Mouse (Mus musculus) hindbrain, postnatal 0 days (tissue): ENCODE data around the gene Tead2. TPM values are rescaled to one million over a fixed set of nuclear protein-coding genes. Genes with fewer than 3 reads are reported as not detected.
A peak's percentile ranks its signal among the peaks of the same experiment; 100 is the strongest.
"Not testable (repeated sequence)": the region's sequence is repeated elsewhere in the genome, so short reads cannot be mapped to it uniquely, and the experiment has no call there.

Source experiments
- ATAC-seq: fragments of 200-750 bp; cut with Nextera tagmentation; 2 replicates; pipeline ENCODE4 v1.8.0; 2017; ENCODE audit warnings: mild to moderate bottlenecking, moderate TSS enrichment, moderate library complexity
- DNase-seq: peaks from one replicate; pipeline ENCODE4 v3.0.0-alpha.2; 2015; ENCODE audit warnings: low spot score
- H3K27ac ChIP-seq: fragments of 300-500 bp; sonication (generic); 2 replicates; pipeline ENCODE4 v1.5.1; 2014; ENCODE audit warnings: mild to moderate bottlenecking
- H3K27me3 ChIP-seq: fragments of 300-500 bp; sonication (generic); 2 replicates; pipeline ENCODE4 v1.6.1; 2014; ENCODE audit warnings: low read length, mixed read lengths; ENCODE audit not compliant: insufficient read depth
- H3K36me3 ChIP-seq: fragments of 300-500 bp; sonication (generic); 2 replicates; pipeline ENCODE4 v1.6.1; 2014; ENCODE audit warnings: low read length, mixed read lengths; ENCODE audit not compliant: insufficient read depth
- H3K4me1 ChIP-seq: fragments of 300-500 bp; sonication (generic); 2 replicates; pipeline ENCODE4 v1.6.1; 2014; ENCODE audit warnings: antibody characterized with exemption, low read length, mixed read lengths; ENCODE audit not compliant: insufficient read depth
- H3K4me2 ChIP-seq: fragments of 300-500 bp; sonication (generic); 2 replicates; pipeline ENCODE4 v1.6.1; 2014; ENCODE audit warnings: low read depth, mild to moderate bottlenecking, low read length, moderate library complexity, mixed read lengths
- H3K4me3 ChIP-seq: fragments of 300-500 bp; sonication (generic); 2 replicates; pipeline ENCODE4 v1.5.1; 2014; ENCODE audit warnings: low read length
- H3K9ac ChIP-seq: fragments of 300-500 bp; sonication (generic); replicated peaks from 2 replicates; pipeline ENCODE4 v1.6.1; 2014; ENCODE audit warnings: mild to moderate bottlenecking, low read length, moderate library complexity, mixed read lengths
- H3K9me3 ChIP-seq: fragments of 300-500 bp; sonication (generic); 2 replicates; pipeline ENCODE4 v1.6.1; 2016; ENCODE audit warnings: low read length, mixed read lengths
- CTCF ChIP-seq: IDR thresholded peaks from 2 replicates; pipeline ENCODE4 v1.5.1; 2016; ENCODE audit warnings: antibody characterized with exemption, control low read depth, low read depth
- WGBS: fragments of 180-500 bp; shearing (Covaris S2); extraction: QIAGEN DNeasy Blood & Tissue Kit; methylation state at CpG from one replicate; pipeline ENCODE4 v1.1.7; 2014; 5-methylcytosine and 5-hydroxymethylcytosine counted together
- polyA plus RNA-seq: library from polyadenylated mRNA; unstranded; fragments of >200 nt; fragmentation: Nextera tagmentation; extraction: Ambion mirVana; gene quantifications from 2 replicates; pipeline ENCODE4 v1.2.1, GENCODE M21; 2015
- total RNA-seq: library from RNA; depleted of rRNA; stranded (reverse); fragments of >200 nt; gene quantifications from 2 replicates; pipeline ENCODE4 v1.2.3, GENCODE M21; 2014

Tead2 gene
- total and polyA plus RNA-seq, 2 experiments from 2014 or later: 37.3 to 73.6 TPM

GRCm38 (mm10) chr7:45173772-45174171, 41.8 kb upstream of the Tead2 start:
- H3K4me1 ChIP-seq, DNase-seq, H3K27ac ChIP-seq, ATAC-seq, H3K4me3 ChIP-seq, H3K4me2 ChIP-seq, H3K36me3 ChIP-seq, H3K9ac ChIP-seq, H3K9me3 ChIP-seq: not testable (repeated sequence)
- peaks cover 60% of the 10 kb centered on the region for H3K27me3 ChIP-seq
- WGBS: 69% methylated on average over 1 of the region's 1 CpGs
- peak; percentile 57 for TF ChIP-seq CTCF

GRCm38 (mm10) chr7:45174567-45175280, 40.8 kb upstream of the Tead2 start:
- H3K4me2 ChIP-seq: no peak overlapping the region
- H3K27ac ChIP-seq: no peak overlapping the region
- peaks cover 63% of the 10 kb centered on the region for H3K27me3 ChIP-seq
- no peaks in the 10 kb centered on the region for H3K4me1 ChIP-seq
- no peak overlapping the region for H3K9ac ChIP-seq
- no peaks in the 10 kb centered on the region for H3K36me3 ChIP-seq
- H3K9me3 ChIP-seq: no peaks in the 10 kb centered on the region
- H3K4me3 ChIP-seq: no peak overlapping the region; the same call in 1 of the 2 replicates
- no peak for TF ChIP-seq CTCF
- no peak for ATAC-seq
- 5% methylated on average over 27 of the region's 29 CpGs for WGBS
- DNase-seq: no peak

- no peak for ATAC-seq
- Histone ChIP-seq H3K27me3 (peaks cover 65% of the 10 kb centered on the region), H3K9me3 (no peaks in the 10 kb centered on the region), H3K9ac (no peak overlapping the region), H3K4me2 (no peak overlapping the region), H3K4me3 (no peak overlapping the region), H3K36me3 (no peaks in the 10 kb centered on the region), H3K4me1 (no peaks in the 10 kb centered on the region), H3K27ac (no peak overlapping the region)
- TF ChIP-seq CTCF: no peak
- no peak for DNase-seq
- WGBS: 4% methylated on average over 13 of the region's 13 CpGs
These were observed 40.2 kb upstream of the Tead2 start for GRCm38 (mm10) chr7:45175398-45175797.

GRCm38 (mm10) chr7:45175929-45176328, 39.6 kb upstream of the Tead2 start:
- Histone ChIP-seq H3K27ac (no peak overlapping the region), H3K9ac (0 out of 2 replicates have a peak overlapping the region, but pooled peaks have one; percentile 9), H3K4me3 (peak overlapping the region; percentile 24), H3K4me2 (peak overlapping the region; percentile 45), H3K36me3 (no peaks in the 10 kb centered on the region), H3K4me1 (no peaks in the 10 kb centered on the region), H3K9me3 (no peaks in the 10 kb centered on the region), H3K27me3 (peaks cover 70% of the 10 kb centered on the region)
- ATAC-seq: no peak
- no peak for DNase-seq
- no peak for TF ChIP-seq CTCF
- WGBS: under 1% methylated on average over 23 of the region's 23 CpGs

- 0 out of 2 replicates have a peak overlapping the region, but pooled peaks have one; percentile 9 for H3K9ac ChIP-seq
- H3K4me3 ChIP-seq: peak overlapping the region; percentile 24
These were observed 39.2 kb upstream of the Tead2 start for GRCm38 (mm10) chr7:45176356-45176755.

GRCm38 (mm10) chr7:45178550-45178949, 37.0 kb upstream of the Tead2 start:
- no peak for DNase-seq
- TF ChIP-seq CTCF: no peak
- ATAC-seq: no peak
- Histone ChIP-seq H3K27me3 (peaks cover 94% of the 10 kb centered on the region), H3K4me3 (no peak overlapping the region), H3K36me3 (no peaks in the 10 kb centered on the region), H3K27ac (no peak overlapping the region), H3K9ac (no peak overlapping the region), H3K4me1 (no peaks in the 10 kb centered on the region), H3K4me2 (no peak overlapping the region), H3K9me3 (no peaks in the 10 kb centered on the region)
- WGBS: 20% methylated on average over 7 of the region's 7 CpGs

More at GRCm38 (mm10) chr7:45176356-45176755, 39.2 kb upstream of the Tead2 start:
- Histone ChIP-seq H3K27me3 (peaks cover 74% of the 10 kb centered on the region), H3K4me1 (no peaks in the 10 kb centered on the region), H3K9me3 (no peaks in the 10 kb centered on the region), H3K36me3 (no peaks in the 10 kb centered on the region), H3K4me2 (peak overlapping the region; percentile 45), H3K27ac (no peak overlapping the region)
- DNase-seq: no peak
- TF ChIP-seq CTCF: no peak
- WGBS: 3% methylated on average over 30 of the region's 31 CpGs
- no peak for ATAC-seq

- no peaks in the 10 kb centered on the region for H3K4me1 ChIP-seq
- H3K27ac ChIP-seq: no peak within 1 kb of the TSS
- no peak within 1 kb of the TSS for H3K9ac ChIP-seq
- no peaks in the 10 kb centered on the region for H3K9me3 ChIP-seq
- no peak for TF ChIP-seq CTCF
- WGBS: 26% methylated on average over 7 of the region's 7 CpGs
- ATAC-seq (no peak), DNase-seq (no peak)
- H3K27me3 ChIP-seq: peaks cover 95% of the 10 kb centered on the region
- no peak within 1 kb of the TSS for H3K4me3 ChIP-seq
- H3K36me3 ChIP-seq: no peaks in the 10 kb centered on the region
- H3K4me2 ChIP-seq: no peak within 1 kb of the TSS
These were observed 36.1 kb upstream of the Tead2 start, which contains the start of gene Gfy for GRCm38 (mm10) chr7:45179469-45179868. Gene Gfy, minus strand, starts transcription at chr7:45179569.
